Mouse (Mus musculus) cerebellum, adult 2 months (tissue): ENCODE measurements around the gene Exosc6.

Experiments
- CTCF ChIP-seq: fragments of 200-500 bp; IDR thresholded peaks from 2 replicates; pipeline ENCODE4 v1.5.1; 2011; ENCODE audit warnings: low read depth, mild to moderate bottlenecking, control low read depth, low read length, moderate library complexity, borderline replicate concordance; ENCODE audit not compliant: insufficient read depth
- POLR2A ChIP-seq: fragments of 200-500 bp; IDR thresholded peaks from 2 replicates; pipeline ENCODE4 v1.6.1; 2011; ENCODE audit warnings: low read length, control low read depth, borderline replicate concordance; ENCODE audit not compliant: insufficient read depth

GRCm38 (mm10) chr8:111062072-111062757 lies 6.1 kb downstream of the Exosc6 start:
- TF ChIP-seq POLR2A, result no peak
- no peak for TF ChIP-seq CTCF
